Mouse (Mus musculus): ENCODE data around the gene Frmd4b. TPM values are rescaled to one million over a fixed set of nuclear protein-coding genes. Genes with fewer than 3 reads are reported as not detected.

The Frmd4b gene
- polyA plus RNA-seq, 1 experiment from 2014 or later: 13.7 TPM

DNA sequence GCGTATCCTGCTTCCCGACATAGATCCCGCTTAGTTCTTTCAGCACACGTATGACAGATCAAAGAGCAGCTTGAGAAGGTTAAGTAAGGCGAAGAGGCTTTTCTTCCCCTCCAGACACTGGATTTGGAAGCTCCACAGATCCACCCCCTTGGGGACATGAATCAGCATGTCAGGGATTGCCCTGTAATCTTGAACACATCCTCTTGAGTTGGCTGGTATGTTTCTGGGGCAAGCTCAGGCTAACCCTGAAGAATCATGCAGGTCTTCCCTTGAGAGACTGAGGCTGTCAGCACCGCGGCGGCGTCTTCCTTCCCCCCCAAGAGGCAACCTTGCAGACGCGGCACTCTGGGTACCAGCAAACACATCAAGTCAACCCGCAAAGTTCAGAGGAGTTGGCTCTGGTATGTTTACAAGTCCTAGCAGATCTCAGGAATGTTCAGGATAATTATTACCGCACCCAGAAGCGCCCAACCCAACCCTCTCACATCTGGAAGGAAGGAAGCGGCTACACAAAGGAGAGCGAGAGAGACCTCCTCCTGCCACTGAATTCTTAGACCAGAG, 1.4 kb downstream of the Frmd4b start:
- Histone ChIP-seq H3K9me3 (ENCODE audit: control insufficient read depth, low read length) (no peaks in the 10 kb centered on the region), H3K9ac (ENCODE audit: low read depth, low read length) (peak overlapping the region; percentile 59; the same call in 1 of the 2 replicates), H3K4me2 (replicated peaks; ENCODE audit: low read depth, low read length) (peak overlapping the region; percentile 89), H3K27me3 (ENCODE audit: control insufficient read depth, insufficient read depth, low read length) (peaks cover 3% of the 10 kb centered on the region; the same call in 1 of the 2 replicates), H3K27ac (ENCODE audit: low read depth, low read length) (peak overlapping the region; percentile 9; the same call in 1 of the 2 replicates), H3K36me3 (ENCODE audit: control insufficient read depth, insufficient read depth, low read length) (no peaks in the 10 kb centered on the region), H3K4me1 (ENCODE audit: control insufficient read depth, insufficient read depth, low read length) (peaks cover 3% of the 10 kb centered on the region), H3K4me3 (ENCODE audit: low read length) (peak overlapping the region; percentile 71)
- no peak for ATAC-seq (ENCODE audit: low FRiP score, low TSS enrichment)
- WGBS: 3% methylated on average over 16 of the region's 16 CpGs

- no peak overlapping the region for H3K9ac ChIP-seq (ENCODE audit: low read depth, low read length)
- no peaks in the 10 kb centered on the region for H3K9me3 ChIP-seq (ENCODE audit: control insufficient read depth, low read length)
- no peak for ATAC-seq (ENCODE audit: low FRiP score, low TSS enrichment)
- H3K4me3 ChIP-seq (ENCODE audit: low read length): no peak overlapping the region
- H3K4me2 ChIP-seq (replicated peaks; ENCODE audit: low read depth, low read length): no peak overlapping the region
- peaks cover 3% of the 10 kb centered on the region for H3K4me1 ChIP-seq (ENCODE audit: control insufficient read depth, insufficient read depth, low read length)
- H3K27me3 ChIP-seq (ENCODE audit: control insufficient read depth, insufficient read depth, low read length): peaks cover 3% of the 10 kb centered on the region; the same call in 1 of the 2 replicates
- H3K27ac ChIP-seq (ENCODE audit: low read depth, low read length): no peak overlapping the region
- no peaks in the 10 kb centered on the region for H3K36me3 ChIP-seq (ENCODE audit: control insufficient read depth, insufficient read depth, low read length)
Observed at GRCm38 (mm10) chr6:97614179-97614578, 3.2 kb downstream of the Frmd4b start.

DNA sequence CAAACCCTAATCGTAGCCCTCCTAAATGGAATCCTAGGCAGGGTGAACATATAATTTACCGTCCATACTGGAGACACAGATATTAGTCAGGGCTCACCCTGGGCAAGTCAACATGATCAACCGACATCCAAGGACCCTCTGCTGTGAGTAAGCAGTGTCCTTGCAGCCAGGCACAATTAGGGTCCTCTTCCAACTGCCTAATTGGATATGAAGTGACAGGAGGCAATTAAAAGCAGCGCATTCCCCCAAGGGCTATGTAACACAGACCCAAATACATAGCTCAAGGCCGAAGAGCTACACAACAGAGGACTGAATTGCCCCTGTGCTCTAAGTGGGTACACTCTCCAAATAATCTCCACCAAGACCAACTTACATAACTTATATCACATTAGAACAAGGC, 4.5 kb downstream of the Frmd4b start:
- H3K4me1 ChIP-seq (ENCODE audit: control insufficient read depth, insufficient read depth, low read length): peaks cover 3% of the 10 kb centered on the region
- 94% methylated on average over 5 of the region's 5 CpGs for WGBS
- peaks cover 3% of the 10 kb centered on the region; the same call in 1 of the 2 replicates for H3K27me3 ChIP-seq (ENCODE audit: control insufficient read depth, insufficient read depth, low read length)
- no peaks in the 10 kb centered on the region for H3K9me3 ChIP-seq (ENCODE audit: control insufficient read depth, low read length)
- H3K27ac ChIP-seq (ENCODE audit: low read depth, low read length): no peak overlapping the region
- H3K4me2 ChIP-seq (replicated peaks; ENCODE audit: low read depth, low read length): no peak overlapping the region
- no peaks in the 10 kb centered on the region for H3K36me3 ChIP-seq (ENCODE audit: control insufficient read depth, insufficient read depth, low read length)
- no peak overlapping the region for H3K4me3 ChIP-seq (ENCODE audit: low read length)
- ATAC-seq (ENCODE audit: low FRiP score, low TSS enrichment): no peak
- no peak overlapping the region for H3K9ac ChIP-seq (ENCODE audit: low read depth, low read length)

GRCm38 (mm10) chr6:97610051-97610450, 7.3 kb downstream of the Frmd4b start:
- ATAC-seq (ENCODE audit: low FRiP score, low TSS enrichment): no peak
- 91% methylated on average over 2 of the region's 2 CpGs for WGBS
- Histone ChIP-seq H3K4me1 (ENCODE audit: control insufficient read depth, insufficient read depth, low read length) (peaks cover 3% of the 10 kb centered on the region; the same call in 1 of the 2 replicates), H3K27me3 (ENCODE audit: control insufficient read depth, insufficient read depth, low read length) (no peaks in the 10 kb centered on the region), H3K4me3 (ENCODE audit: low read length) (no peak overlapping the region), H3K27ac (ENCODE audit: low read depth, low read length) (no peak overlapping the region), H3K9ac (ENCODE audit: low read depth, low read length) (no peak overlapping the region), H3K4me2 (replicated peaks; ENCODE audit: low read depth, low read length) (no peak overlapping the region), H3K9me3 (ENCODE audit: control insufficient read depth, low read length) (no peaks in the 10 kb centered on the region), H3K36me3 (ENCODE audit: control insufficient read depth, insufficient read depth, low read length) (no peaks in the 10 kb centered on the region)

GRCm38 (mm10) chr6:97607646-97608045, 9.7 kb downstream of the Frmd4b start:
- H3K4me3 ChIP-seq (ENCODE audit: low read length): no peak overlapping the region
- no peaks in the 10 kb centered on the region for H3K4me1 ChIP-seq (ENCODE audit: control insufficient read depth, insufficient read depth, low read length)
- ATAC-seq (ENCODE audit: low FRiP score, low TSS enrichment): no peak
- no peak overlapping the region for H3K27ac ChIP-seq (ENCODE audit: low read depth, low read length)
- H3K36me3 ChIP-seq (ENCODE audit: control insufficient read depth, insufficient read depth, low read length): no peaks in the 10 kb centered on the region
- H3K9ac ChIP-seq (ENCODE audit: low read depth, low read length): no peak overlapping the region
- no peak overlapping the region for H3K4me2 ChIP-seq (replicated peaks; ENCODE audit: low read depth, low read length)
- H3K9me3 ChIP-seq (ENCODE audit: control insufficient read depth, low read length): no peaks in the 10 kb centered on the region
- WGBS: 75% methylated on average over 3 of the region's 3 CpGs
- H3K27me3 ChIP-seq (ENCODE audit: control insufficient read depth, insufficient read depth, low read length): no peaks in the 10 kb centered on the region

DNA sequence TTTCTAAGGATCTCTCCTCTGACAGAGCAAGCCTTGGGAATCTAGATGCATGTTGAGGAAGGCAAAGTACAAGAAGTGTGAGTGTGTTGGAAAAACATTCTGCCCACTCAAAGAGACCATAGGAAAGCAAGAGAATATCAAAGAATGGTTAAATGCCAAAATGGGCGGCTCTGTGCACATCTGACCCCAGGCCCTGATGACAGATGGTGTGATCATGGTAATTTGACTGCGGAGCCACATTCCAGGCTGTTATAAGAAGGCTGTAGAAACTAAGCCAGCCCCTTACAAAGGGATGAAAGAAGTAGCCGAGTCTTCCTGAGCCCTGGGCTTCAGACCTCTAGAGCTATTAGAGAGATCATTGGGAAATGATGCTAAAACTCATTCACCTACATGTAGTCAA, 22.1 kb downstream of the Frmd4b start:
- ATAC-seq (ENCODE audit: low FRiP score, low TSS enrichment): no peak
- no peak overlapping the region for H3K9ac ChIP-seq (ENCODE audit: low read depth, low read length)
- H3K27me3 ChIP-seq (ENCODE audit: control insufficient read depth, insufficient read depth, low read length): no peaks in the 10 kb centered on the region
- H3K4me1 ChIP-seq (ENCODE audit: control insufficient read depth, insufficient read depth, low read length): no peaks in the 10 kb centered on the region
- no peaks in the 10 kb centered on the region for H3K9me3 ChIP-seq (ENCODE audit: control insufficient read depth, low read length)
- no peak overlapping the region for H3K4me2 ChIP-seq (replicated peaks; ENCODE audit: low read depth, low read length)
- no peaks in the 10 kb centered on the region for H3K36me3 ChIP-seq (ENCODE audit: control insufficient read depth, insufficient read depth, low read length)
- no peak overlapping the region for H3K27ac ChIP-seq (ENCODE audit: low read depth, low read length)
- WGBS: 39% methylated on average over 3 of the region's 3 CpGs
- no peak overlapping the region for H3K4me3 ChIP-seq (ENCODE audit: low read length)

DNA sequence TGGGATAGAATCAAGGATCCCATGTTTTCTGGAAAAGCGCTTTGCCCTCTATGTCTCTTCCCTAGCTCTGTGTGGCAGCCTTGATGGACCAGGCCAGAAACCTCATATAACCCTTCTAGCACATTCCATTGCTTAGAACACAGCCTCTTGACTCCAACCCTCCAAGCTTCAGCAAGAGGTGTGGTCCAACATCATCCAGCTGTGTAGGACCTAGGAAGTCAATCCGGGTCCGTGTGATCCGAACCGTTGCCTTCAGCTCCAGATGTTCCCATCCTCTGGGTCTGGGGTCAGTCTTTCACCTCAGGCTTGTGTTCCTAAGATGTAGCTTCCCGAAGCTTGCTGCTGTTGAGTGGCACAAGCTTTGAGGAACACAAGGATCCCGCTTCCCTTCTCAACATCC, 22.8 kb downstream of the Frmd4b start:
- Histone ChIP-seq H3K4me1 (ENCODE audit: control insufficient read depth, insufficient read depth, low read length) (no peaks in the 10 kb centered on the region), H3K9me3 (ENCODE audit: control insufficient read depth, low read length) (no peaks in the 10 kb centered on the region), H3K27me3 (ENCODE audit: control insufficient read depth, insufficient read depth, low read length) (no peaks in the 10 kb centered on the region), H3K9ac (ENCODE audit: low read depth, low read length) (no peak overlapping the region), H3K4me2 (replicated peaks; ENCODE audit: low read depth, low read length) (no peak overlapping the region), H3K36me3 (ENCODE audit: control insufficient read depth, insufficient read depth, low read length) (no peaks in the 10 kb centered on the region), H3K4me3 (ENCODE audit: low read length) (no peak overlapping the region), H3K27ac (ENCODE audit: low read depth, low read length) (no peak overlapping the region)
- 93% methylated on average over 7 of the region's 7 CpGs for WGBS
- ATAC-seq (ENCODE audit: low FRiP score, low TSS enrichment): no peak

DNA sequence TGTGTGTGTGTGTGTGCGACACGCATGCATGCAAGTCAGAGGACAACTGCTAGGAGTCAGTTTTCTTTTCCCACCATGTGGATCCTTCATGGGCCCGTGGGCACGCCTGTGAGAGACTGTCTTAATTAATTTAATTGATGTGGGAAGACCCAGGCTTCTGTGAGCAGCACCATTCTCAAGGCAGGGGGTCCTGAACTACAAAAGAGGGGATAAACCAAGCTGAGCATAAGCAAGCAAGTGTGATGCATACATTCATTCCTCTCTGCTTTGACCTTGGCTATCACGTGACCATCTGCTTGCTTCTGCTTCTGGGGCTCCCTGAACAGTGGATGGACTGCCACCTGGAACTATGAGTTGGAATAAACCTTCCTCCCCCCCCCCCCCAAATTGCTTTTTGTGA, 27.1 kb downstream of the Frmd4b start:
- Histone ChIP-seq H3K9ac (ENCODE audit: low read depth, low read length) (no peak overlapping the region), H3K4me3 (ENCODE audit: low read length) (no peak overlapping the region)
- WGBS: 78% methylated on average over 5 of the region's 5 CpGs

GRCm38 (mm10) chr6:97589581-97589980, 27.8 kb downstream of the Frmd4b start:
- WGBS: 89% methylated on average over 3 of the region's 3 CpGs
- no peak overlapping the region for H3K4me3 ChIP-seq (ENCODE audit: low read length)
- no peaks in the 10 kb centered on the region for H3K36me3 ChIP-seq (ENCODE audit: control insufficient read depth, insufficient read depth, low read length)
- H3K4me1 ChIP-seq (ENCODE audit: control insufficient read depth, insufficient read depth, low read length): no peaks in the 10 kb centered on the region
- no peak for ATAC-seq (ENCODE audit: low FRiP score, low TSS enrichment)
- H3K9ac ChIP-seq (ENCODE audit: low read depth, low read length): no peak overlapping the region
- no peak overlapping the region for H3K27ac ChIP-seq (ENCODE audit: low read depth, low read length)
- no peaks in the 10 kb centered on the region for H3K9me3 ChIP-seq (ENCODE audit: control insufficient read depth, low read length)
- H3K27me3 ChIP-seq (ENCODE audit: control insufficient read depth, insufficient read depth, low read length): no peaks in the 10 kb centered on the region
- no peak overlapping the region for H3K4me2 ChIP-seq (replicated peaks; ENCODE audit: low read depth, low read length)

More for the DNA sequence above, 27.1 kb downstream of the Frmd4b start:
- Histone ChIP-seq H3K9me3 (ENCODE audit: control insufficient read depth, low read length) (no peaks in the 10 kb centered on the region), H3K27ac (ENCODE audit: low read depth, low read length) (no peak overlapping the region), H3K36me3 (ENCODE audit: control insufficient read depth, insufficient read depth, low read length) (no peaks in the 10 kb centered on the region), H3K4me1 (ENCODE audit: control insufficient read depth, insufficient read depth, low read length) (no peaks in the 10 kb centered on the region), H3K27me3 (ENCODE audit: control insufficient read depth, insufficient read depth, low read length) (no peaks in the 10 kb centered on the region), H3K4me2 (replicated peaks; ENCODE audit: low read depth, low read length) (no peak overlapping the region)
- no peak for ATAC-seq (ENCODE audit: low FRiP score, low TSS enrichment)

Data from kidney, embryonic 14.5 days (tissue).